Mouse (Mus musculus) embryonic facial prominence, embryonic 14.5 days (tissue): ENCODE results near the gene 9530003J23Rik. TPM values are rescaled to one million over a fixed set of nuclear protein-coding genes. Genes with fewer than 3 reads are reported as not detected.

Experiments used
- ATAC-seq: fragments of 200-750 bp; cut with Nextera tagmentation; 2 replicates; pipeline ENCODE4 v1.8.0; 2017; ENCODE audit warnings: low read depth, moderate number of reproducible peaks, moderate TSS enrichment
- DNase-seq: peaks from one replicate; pipeline ENCODE4 v3.0.0-alpha.2; 2015; ENCODE audit warnings: low spot score
- H3K27ac ChIP-seq: fragments of 300-500 bp; sonication (generic); replicated peaks from 2 replicates; pipeline ENCODE4 v1.5.1; 2014; ENCODE audit warnings: low read depth, mild to moderate bottlenecking, low read length, moderate library complexity
- H3K27me3 ChIP-seq: fragments of 300-500 bp; sonication (generic); replicated peaks from 2 replicates; pipeline ENCODE4 v1.6.1; 2014; ENCODE audit warnings: low read length; ENCODE audit not compliant: control insufficient read depth, insufficient read depth
- H3K36me3 ChIP-seq: fragments of 300-500 bp; sonication (generic); 2 replicates; pipeline ENCODE4 v1.6.1; 2014; ENCODE audit warnings: low read length, mixed read lengths; ENCODE audit not compliant: control insufficient read depth, insufficient read depth
- H3K4me1 ChIP-seq: fragments of 300-500 bp; sonication (generic); 2 replicates; pipeline ENCODE4 v1.6.1; 2014; ENCODE audit warnings: antibody characterized with exemption, low read length; ENCODE audit not compliant: control insufficient read depth, insufficient read depth
- H3K4me2 ChIP-seq: fragments of 300-500 bp; sonication (generic); 2 replicates; pipeline ENCODE4 v1.6.1; 2014; ENCODE audit warnings: low read depth, mild to moderate bottlenecking, low read length, moderate library complexity, mixed read lengths
- H3K4me3 ChIP-seq: fragments of 300-500 bp; sonication (generic); 2 replicates; pipeline ENCODE4 v1.5.1; 2014; ENCODE audit warnings: low read depth, mild to moderate bottlenecking, low read length
- H3K9ac ChIP-seq: fragments of 300-500 bp; sonication (generic); 2 replicates; pipeline ENCODE4 v1.6.1; 2014; ENCODE audit warnings: low read depth, mild to moderate bottlenecking, low read length, moderate library complexity, mixed read lengths
- H3K9me3 ChIP-seq: fragments of 300-500 bp; sonication (generic); 2 replicates; pipeline ENCODE4 v1.6.1; 2016; ENCODE audit warnings: low read length; ENCODE audit not compliant: control insufficient read depth
- WGBS: fragments of 180-500 bp; shearing (Covaris S2); extraction: QIAGEN DNeasy Blood & Tissue Kit; methylation state at CpG from one replicate; pipeline ENCODE4 v1.1.7; 2014; 5-methylcytosine and 5-hydroxymethylcytosine counted together
- polyA plus RNA-seq: library from polyadenylated mRNA; unstranded; fragments of >200 nt; fragmentation: Nextera tagmentation; extraction: Ambion mirVana; gene quantifications from 2 replicates; pipeline ENCODE4 v1.2.1, GENCODE M21; 2014

The 9530003J23Rik gene
- polyA plus RNA-seq, 1 experiment from 2014 or later = not detected

- H3K27ac ChIP-seq = no peak overlapping the region
- 0 out of 2 replicates have a peak overlapping the region, but pooled peaks have one; percentile 12 for H3K4me2 ChIP-seq
- no peak overlapping the region for H3K9ac ChIP-seq
- H3K36me3 ChIP-seq = no peaks in the 10 kb centered on the region
- no peaks in the 10 kb centered on the region for H3K4me1 ChIP-seq
- DNase-seq (no peak), ATAC-seq (no peak)
- no peaks in the 10 kb centered on the region for H3K27me3 ChIP-seq
- no peak overlapping the region for H3K4me3 ChIP-seq
- H3K9me3 ChIP-seq = no peaks in the 10 kb centered on the region
- 50% methylated on average over 11 of the region's 11 CpGs for WGBS
Observed at GRCm38 (mm10) chr10:117235866-117236265, 2.6 kb downstream of the 9530003J23Rik start.

GRCm38 (mm10) chr10:117234825-117235224 is 3.7 kb downstream of the 9530003J23Rik start:
- DNase-seq (no peak), ATAC-seq (no peak)
- H3K27ac ChIP-seq = no peak overlapping the region
- no peak overlapping the region for H3K4me2 ChIP-seq
- H3K9me3 ChIP-seq = no peaks in the 10 kb centered on the region
- H3K4me3 ChIP-seq = no peak overlapping the region
- 68% methylated on average over 4 of the region's 4 CpGs for WGBS
- H3K27me3 ChIP-seq = no peaks in the 10 kb centered on the region
- no peaks in the 10 kb centered on the region for H3K36me3 ChIP-seq
- H3K9ac ChIP-seq = no peak overlapping the region
- H3K4me1 ChIP-seq = no peaks in the 10 kb centered on the region

- peak overlapping the region; percentile 29 for H3K4me2 ChIP-seq
- H3K9ac ChIP-seq = no peak overlapping the region
- DNase-seq (peak; percentile 38), ATAC-seq (peak; percentile 44; the same call in 1 of the 2 replicates)
- no peaks in the 10 kb centered on the region for H3K27me3 ChIP-seq
- H3K27ac ChIP-seq = no peak overlapping the region
- H3K9me3 ChIP-seq = no peaks in the 10 kb centered on the region
- no peak overlapping the region for H3K4me3 ChIP-seq
- H3K4me1 ChIP-seq = peaks cover 4% of the 10 kb centered on the region
- WGBS = 72% methylated on average over 16 of the region's 16 CpGs
- H3K36me3 ChIP-seq = no peaks in the 10 kb centered on the region
Observed at GRCm38 (mm10) chr10:117229826-117230225, 8.7 kb downstream of the 9530003J23Rik start.

GRCm38 (mm10) chr10:117226002-117226401 is 12.5 kb downstream of the 9530003J23Rik start:
- H3K27me3 ChIP-seq = no peaks in the 10 kb centered on the region
- ATAC-seq = no peak
- no peak overlapping the region for H3K27ac ChIP-seq
- H3K4me1 ChIP-seq = peaks cover 15% of the 10 kb centered on the region
- H3K36me3 ChIP-seq = peaks cover 14% of the 10 kb centered on the region
- DNase-seq = no peak
- 75% methylated on average over 2 of the region's 3 CpGs for WGBS
- H3K4me3 ChIP-seq = no peak overlapping the region
- no peaks in the 10 kb centered on the region for H3K9me3 ChIP-seq
- no peak overlapping the region for H3K4me2 ChIP-seq
- no peak overlapping the region for H3K9ac ChIP-seq

GRCm38 (mm10) chr10:117225094-117225493 is 13.4 kb downstream of the 9530003J23Rik start:
- Histone ChIP-seq H3K27ac (no peak overlapping the region), H3K9ac (no peak overlapping the region)
- no peak for DNase-seq

GRCm38 (mm10) chr10:117224102-117224990 is 14.2 kb downstream of the 9530003J23Rik start, which contains the start of gene Yeats4:
Gene Yeats4, minus strand, starts transcription at chr10:117224507.
- H3K27me3 ChIP-seq = no peaks in the 10 kb centered on the region
- peak; percentile 94 for DNase-seq
- H3K4me3 ChIP-seq = peak within 1 kb of the TSS; percentile 81
- H3K36me3 ChIP-seq = peaks cover 30% of the 10 kb centered on the region
- peak within 1 kb of the TSS; percentile 97 for H3K27ac ChIP-seq
- H3K9me3 ChIP-seq = no peaks in the 10 kb centered on the region
- peak within 1 kb of the TSS; percentile 96 for H3K9ac ChIP-seq
- H3K4me1 ChIP-seq = peaks cover 15% of the 10 kb centered on the region
- ATAC-seq = peak; percentile 97
- 1% methylated on average over 52 of the region's 63 CpGs for WGBS
- peak within 1 kb of the TSS; percentile 86 for H3K4me2 ChIP-seq

More at GRCm38 (mm10) chr10:117225094-117225493, 13.4 kb downstream of the 9530003J23Rik start:
- H3K27me3 ChIP-seq = no peaks in the 10 kb centered on the region
- 54% methylated on average over 8 of the region's 8 CpGs for WGBS
- no peak for ATAC-seq
- peaks cover 23% of the 10 kb centered on the region for H3K36me3 ChIP-seq
- peaks cover 15% of the 10 kb centered on the region for H3K4me1 ChIP-seq
- H3K9me3 ChIP-seq = no peaks in the 10 kb centered on the region
- peak overlapping the region; percentile 86 for H3K4me2 ChIP-seq
- peak overlapping the region; percentile 81 for H3K4me3 ChIP-seq

GRCm38 (mm10) chr10:117223758-117224101 is 14.8 kb downstream of the 9530003J23Rik start:
- 0% methylated on average over 9 of the region's 9 CpGs for WGBS
- Histone ChIP-seq H3K4me2 (peak overlapping the region; percentile 86), H3K36me3 (peaks cover 33% of the 10 kb centered on the region), H3K27me3 (no peaks in the 10 kb centered on the region), H3K4me3 (peak overlapping the region; percentile 81), H3K9ac (peak overlapping the region; percentile 96), H3K9me3 (no peaks in the 10 kb centered on the region), H3K4me1 (peaks cover 15% of the 10 kb centered on the region), H3K27ac (peak overlapping the region; percentile 97; the same call in 1 of the 2 replicates)
- DNase-seq = no peak
- peak; percentile 23; the same call in 1 of the 2 replicates for ATAC-seq

GRCm38 (mm10) chr10:117222821-117223220 is 15.7 kb downstream of the 9530003J23Rik start:
- H3K4me1 ChIP-seq = peaks cover 15% of the 10 kb centered on the region
- no peak overlapping the region for H3K27ac ChIP-seq
- 0 out of 2 replicates have a peak overlapping the region, but pooled peaks have one; percentile 96 for H3K9ac ChIP-seq
- ATAC-seq = no peak
- H3K4me2 ChIP-seq = peak overlapping the region; percentile 86; the same call in 1 of the 2 replicates
- 70% methylated on average over 3 of the region's 3 CpGs for WGBS
- H3K36me3 ChIP-seq = peaks cover 42% of the 10 kb centered on the region
- H3K27me3 ChIP-seq = no peaks in the 10 kb centered on the region
- no peak overlapping the region for H3K4me3 ChIP-seq
- no peak for DNase-seq
- no peaks in the 10 kb centered on the region for H3K9me3 ChIP-seq
